Mouse (Mus musculus) stomach, adult 2 months (tissue): ENCODE results near the gene Olfr148. TPM values are rescaled to one million over a fixed set of nuclear protein-coding genes. Genes with fewer than 3 reads are reported as not detected.

ENCODE experiments used
- polyA plus RNA-seq: library from polyadenylated mRNA; depleted of rRNA; stranded (reverse); fragments of >200 nt; gene quantifications from 2 replicates; pipeline ENCODE4 v1.2.3, GENCODE M21; 2012; rRNA removed

The Olfr148 gene
- not detected in 2 replicates for polyA plus RNA-seq

GRCm38 (mm10) chr9:39610355-39610754, at the start of gene Olfr148:
Gene Olfr148 (plus strand): TSS chr9:39610655.

GRCm38 (mm10) chr9:39575469-39575868, 35.0 kb upstream of the Olfr148 start, which contains the start of gene Olfr959:
Gene Olfr959 (minus strand): TSS chr9:39575569.

GRCm38 (mm10) chr9:39603999-39604453, 6.4 kb upstream of the Olfr148 start, which contains the start of gene AW551984:
Gene AW551984 (minus strand): TSS chr9:39604403.

GRCm38 (mm10) chr9:39621073-39621472, 10.6 kb downstream of the Olfr148 start, which contains the start of gene Olfr960:
Gene Olfr960 (plus strand): TSS chr9:39621373.

GRCm38 (mm10) chr9:39644785-39645184, 34.3 kb downstream of the Olfr148 start, which contains the start of gene Olfr961:
Gene Olfr961 (plus strand): TSS chr9:39645085.

Other genes starting within 250 kb of the Olfr148 start
- gene Olfr951, start 223.2 kb upstream of the Olfr148 start, polyA plus RNA-seq = not detected in 2 replicates
- gene Olfr952, start 183.5 kb upstream of the Olfr148 start, polyA plus RNA-seq = not detected in 2 replicates
- not detected in 2 replicates for gene Olfr954, start 154.0 kb upstream of the Olfr148 start, polyA plus RNA-seq
- gene Olfr955, start 138.7 kb upstream of the Olfr148 start, polyA plus RNA-seq = not detected in 2 replicates
- not detected in 2 replicates for gene Olfr44, start 116.7 kb upstream of the Olfr148 start, polyA plus RNA-seq
- gene Olfr957, start 94.8 kb upstream of the Olfr148 start, polyA plus RNA-seq = not detected in 2 replicates
- not detected in 2 replicates for gene Olfr958, start 56.6 kb upstream of the Olfr148 start, polyA plus RNA-seq
- gene Olfr959, start 35.1 kb upstream of the Olfr148 start, polyA plus RNA-seq = not detected in 2 replicates
- 0.84 and 3.4 TPM in 2 replicates for gene AW551984, start 6.3 kb upstream of the Olfr148 start, polyA plus RNA-seq
- gene Olfr960, start 10.7 kb downstream of the Olfr148 start, polyA plus RNA-seq = not detected in 2 replicates
- gene Olfr961, start 34.4 kb downstream of the Olfr148 start, polyA plus RNA-seq = not detected in 2 replicates
- not detected in 2 replicates for gene Olfr963, start 56.5 kb downstream of the Olfr148 start, polyA plus RNA-seq
- not detected in 2 replicates for gene Olfr149, start 96.5 kb downstream of the Olfr148 start, polyA plus RNA-seq
- not detected in 2 replicates for gene Olfr965, start 100.7 kb downstream of the Olfr148 start, polyA plus RNA-seq
- gene Olfr150, start 120.3 kb downstream of the Olfr148 start, polyA plus RNA-seq = not detected in 2 replicates
- gene Olfr967, start 135.6 kb downstream of the Olfr148 start, polyA plus RNA-seq = not detected in 2 replicates
- gene Olfr968, start 172.6 kb downstream of the Olfr148 start, polyA plus RNA-seq = not detected in 2 replicates
- not detected in 2 replicates for gene Olfr969, start 180.3 kb downstream of the Olfr148 start, polyA plus RNA-seq
- not detected in 2 replicates for gene Olfr970, start 198.2 kb downstream of the Olfr148 start, polyA plus RNA-seq
- not detected in 2 replicates for gene Olfr971, start 226.2 kb downstream of the Olfr148 start, polyA plus RNA-seq